Mouse (Mus musculus): ENCODE results near the gene Srsf11. TPM values are rescaled to one million over a fixed set of nuclear protein-coding genes. Genes with fewer than 3 reads are reported as not detected.

Gene Srsf11
- polyA plus RNA-seq, 1 experiment from 2014 or later = 287 TPM

- H3K4me1 ChIP-seq (ENCODE audit: control insufficient read depth, insufficient read depth, low read length) = no peaks in the 10 kb centered on the region
- ATAC-seq (ENCODE audit: low FRiP score, low TSS enrichment) (no peak), DNase-seq (no peak)
- H3K4me2 ChIP-seq (ENCODE audit: low read length) = no peak overlapping the region
- no peak overlapping the region for H3K4me3 ChIP-seq (replicated peaks; ENCODE audit: low read depth, low read length)
- no peak overlapping the region for H3K27ac ChIP-seq (replicated peaks; ENCODE audit: low read depth, low read length)
- H3K9me3 ChIP-seq (ENCODE audit: control insufficient read depth, low read length) = no peaks in the 10 kb centered on the region
- no peaks in the 10 kb centered on the region for H3K27me3 ChIP-seq (ENCODE audit: control insufficient read depth, insufficient read depth, low read length)
- WGBS = 57% methylated on average over 1 of the region's 1 CpGs
- H3K36me3 ChIP-seq (ENCODE audit: control insufficient read depth, insufficient read depth, low read length) = peaks cover 66% of the 10 kb centered on the region
- no peak overlapping the region for H3K9ac ChIP-seq (replicated peaks; ENCODE audit: low read length)
These were observed 26.6 kb downstream of the Srsf11 start for GRCm38 (mm10) chr3:158009762-158010320.

GRCm38 (mm10) chr3:158008647-158009046 is 27.8 kb downstream of the Srsf11 start:
- H3K9ac ChIP-seq (replicated peaks; ENCODE audit: low read length) = no peak overlapping the region
- no peak overlapping the region for H3K4me3 ChIP-seq (replicated peaks; ENCODE audit: low read depth, low read length)
- DNase-seq (no peak), ATAC-seq (ENCODE audit: low FRiP score, low TSS enrichment) (no peak)
- H3K27me3 ChIP-seq (ENCODE audit: control insufficient read depth, insufficient read depth, low read length) = no peaks in the 10 kb centered on the region
- H3K9me3 ChIP-seq (ENCODE audit: control insufficient read depth, low read length) = no peaks in the 10 kb centered on the region
- 82% methylated on average over 1 of the region's 1 CpGs for WGBS
- no peaks in the 10 kb centered on the region for H3K4me1 ChIP-seq (ENCODE audit: control insufficient read depth, insufficient read depth, low read length)
- peaks cover 67% of the 10 kb centered on the region for H3K36me3 ChIP-seq (ENCODE audit: control insufficient read depth, insufficient read depth, low read length)
- no peak overlapping the region for H3K27ac ChIP-seq (replicated peaks; ENCODE audit: low read depth, low read length)
- no peak overlapping the region for H3K4me2 ChIP-seq (ENCODE audit: low read length)

GRCm38 (mm10) chr3:157998742-157999369 is 37.6 kb downstream of the Srsf11 start:
- 86% methylated on average over 1 of the region's 1 CpGs for WGBS
- H3K4me2 ChIP-seq (ENCODE audit: low read length) = no peak overlapping the region
- DNase-seq (no peak), ATAC-seq (ENCODE audit: low FRiP score, low TSS enrichment) (no peak)
- no peaks in the 10 kb centered on the region for H3K9me3 ChIP-seq (ENCODE audit: control insufficient read depth, low read length)
- H3K36me3 ChIP-seq (ENCODE audit: control insufficient read depth, insufficient read depth, low read length) = peaks cover 40% of the 10 kb centered on the region
- H3K4me3 ChIP-seq (replicated peaks; ENCODE audit: low read depth, low read length) = no peak overlapping the region
- no peaks in the 10 kb centered on the region for H3K27me3 ChIP-seq (ENCODE audit: control insufficient read depth, insufficient read depth, low read length)
- no peak overlapping the region for H3K9ac ChIP-seq (replicated peaks; ENCODE audit: low read length)
- no peaks in the 10 kb centered on the region for H3K4me1 ChIP-seq (ENCODE audit: control insufficient read depth, insufficient read depth, low read length)
- H3K27ac ChIP-seq (replicated peaks; ENCODE audit: low read depth, low read length) = no peak overlapping the region

GRCm38 (mm10) chr3:157995726-157996125 is 40.7 kb downstream of the Srsf11 start:
- Histone ChIP-seq H3K4me3 (replicated peaks; ENCODE audit: low read depth, low read length) (no peak overlapping the region), H3K27ac (replicated peaks; ENCODE audit: low read depth, low read length) (no peak overlapping the region), H3K9me3 (ENCODE audit: control insufficient read depth, low read length) (no peaks in the 10 kb centered on the region), H3K4me1 (ENCODE audit: control insufficient read depth, insufficient read depth, low read length) (no peaks in the 10 kb centered on the region), H3K9ac (replicated peaks; ENCODE audit: low read length) (no peak overlapping the region), H3K27me3 (ENCODE audit: control insufficient read depth, insufficient read depth, low read length) (no peaks in the 10 kb centered on the region), H3K36me3 (ENCODE audit: control insufficient read depth, insufficient read depth, low read length) (peaks cover 30% of the 10 kb centered on the region), H3K4me2 (ENCODE audit: low read length) (no peak overlapping the region)
- WGBS = 95% methylated on average over 2 of the region's 2 CpGs
- no peak for DNase-seq
- no peak for ATAC-seq (ENCODE audit: low FRiP score, low TSS enrichment)

- Histone ChIP-seq H3K36me3 (ENCODE audit: control insufficient read depth, insufficient read depth, low read length) (peaks cover 40% of the 10 kb centered on the region), H3K9me3 (ENCODE audit: control insufficient read depth, low read length) (no peaks in the 10 kb centered on the region), H3K4me3 (replicated peaks; ENCODE audit: low read depth, low read length) (no peak overlapping the region), H3K4me1 (ENCODE audit: control insufficient read depth, insufficient read depth, low read length) (no peaks in the 10 kb centered on the region), H3K9ac (replicated peaks; ENCODE audit: low read length) (no peak overlapping the region), H3K27me3 (ENCODE audit: control insufficient read depth, insufficient read depth, low read length) (no peaks in the 10 kb centered on the region), H3K4me2 (ENCODE audit: low read length) (no peak overlapping the region), H3K27ac (replicated peaks; ENCODE audit: low read depth, low read length) (no peak overlapping the region)
- ATAC-seq (ENCODE audit: low FRiP score, low TSS enrichment) (no peak), DNase-seq (no peak)
These were observed 43.1 kb downstream of the Srsf11 start for GRCm38 (mm10) chr3:157993322-157993721.

- Histone ChIP-seq H3K36me3 (ENCODE audit: control insufficient read depth, insufficient read depth, low read length) (no peaks in the 10 kb centered on the region), H3K4me1 (ENCODE audit: control insufficient read depth, insufficient read depth, low read length) (no peaks in the 10 kb centered on the region), H3K4me2 (ENCODE audit: low read length) (no peak overlapping the region), H3K9ac (replicated peaks; ENCODE audit: low read length) (no peak overlapping the region), H3K9me3 (ENCODE audit: control insufficient read depth, low read length) (no peaks in the 10 kb centered on the region), H3K27me3 (ENCODE audit: control insufficient read depth, insufficient read depth, low read length) (no peaks in the 10 kb centered on the region), H3K27ac (replicated peaks; ENCODE audit: low read depth, low read length) (no peak overlapping the region), H3K4me3 (replicated peaks; ENCODE audit: low read depth, low read length) (no peak overlapping the region)
- DNase-seq = no peak
- ATAC-seq (ENCODE audit: low FRiP score, low TSS enrichment) = no peak
These were observed 56.8 kb downstream of the Srsf11 start for GRCm38 (mm10) chr3:157979619-157980018.

GRCm38 (mm10) chr3:157973236-157973635 is 63.2 kb downstream of the Srsf11 start:
- 99% methylated on average over 2 of the region's 2 CpGs for WGBS
- ATAC-seq (ENCODE audit: low FRiP score, low TSS enrichment) (no peak), DNase-seq (no peak)
- Histone ChIP-seq H3K4me1 (ENCODE audit: control insufficient read depth, insufficient read depth, low read length) (no peaks in the 10 kb centered on the region), H3K4me2 (ENCODE audit: low read length) (no peak overlapping the region), H3K27ac (replicated peaks; ENCODE audit: low read depth, low read length) (no peak overlapping the region), H3K27me3 (ENCODE audit: control insufficient read depth, insufficient read depth, low read length) (no peaks in the 10 kb centered on the region), H3K9me3 (ENCODE audit: control insufficient read depth, low read length) (no peaks in the 10 kb centered on the region), H3K36me3 (ENCODE audit: control insufficient read depth, insufficient read depth, low read length) (0 out of 2 replicates have a peak, but pooled peaks cover 3% of the 10 kb centered on the region), H3K4me3 (replicated peaks; ENCODE audit: low read depth, low read length) (no peak overlapping the region), H3K9ac (replicated peaks; ENCODE audit: low read length) (no peak overlapping the region)

- no peak overlapping the region for H3K9ac ChIP-seq (replicated peaks; ENCODE audit: low read length)
- H3K27ac ChIP-seq (replicated peaks; ENCODE audit: low read depth, low read length) = no peak overlapping the region
- H3K36me3 ChIP-seq (ENCODE audit: control insufficient read depth, insufficient read depth, low read length) = 0 out of 2 replicates have a peak, but pooled peaks cover 3% of the 10 kb centered on the region
- DNase-seq (no peak), ATAC-seq (ENCODE audit: low FRiP score, low TSS enrichment) (no peak)
- H3K4me1 ChIP-seq (ENCODE audit: control insufficient read depth, insufficient read depth, low read length) = no peaks in the 10 kb centered on the region
- H3K4me3 ChIP-seq (replicated peaks; ENCODE audit: low read depth, low read length) = no peak overlapping the region
- H3K27me3 ChIP-seq (ENCODE audit: control insufficient read depth, insufficient read depth, low read length) = no peaks in the 10 kb centered on the region
- H3K4me2 ChIP-seq (ENCODE audit: low read length) = no peak overlapping the region
- WGBS = 96% methylated on average over 2 of the region's 2 CpGs
- H3K9me3 ChIP-seq (ENCODE audit: control insufficient read depth, low read length) = no peaks in the 10 kb centered on the region
These were observed 65.3 kb downstream of the Srsf11 start for GRCm38 (mm10) chr3:157971151-157971550.
